Mouse (Mus musculus): ENCODE measurements at regions not wholly inside any gene's neighbourhood (a gene's known extent, or its start where the extent isn't known, plus 50 kb on each side); places are given as distances from the start of the nearest gene placed in this dataset.

GRCm38 (mm10) chr2:166256193-166256592 is 100.7 kb upstream of the Sulf2 start:
- TF ChIP-seq CTCF (IDR thresholded peaks at IDR 0.05; ENCODE audit: borderline replicate concordance, extremely low read depth, insufficient read depth, insufficient read length): no peak
- TF ChIP-seq POLR2A (IDR thresholded peaks at IDR 0.05; ENCODE audit: borderline replicate concordance, extremely low read depth, insufficient read depth, insufficient read length, poor library complexity, severe bottlenecking): no peak

All from brain, embryonic 14.5 days (tissue).